Mouse (Mus musculus) duodenum, adult 2 months (tissue): ENCODE results near the gene Rdh12. TPM values are rescaled to one million over a fixed set of nuclear protein-coding genes. Genes with fewer than 3 reads are reported as not detected.

Experiments
- polyA plus RNA-seq: library from polyadenylated mRNA; depleted of rRNA; stranded (reverse); fragments of >200 nt; gene quantifications from 2 replicates; pipeline ENCODE4 v1.2.3, GENCODE M21; 2012; ENCODE audit warnings: low replicate concordance; rRNA removed

Gene Rdh12
- polyA plus RNA-seq = 0.41 and 0.44 TPM in 2 replicates

GRCm38 (mm10) chr12:79208703-79209464, at the start of gene Rdh12:
TSS of gene Rdh12 (plus strand) at chr12:79208914.

GRCm38 (mm10) chr12:79172019-79172941, 36.4 kb upstream of the Rdh12 start, which contains the start of gene Vti1b:
TSS of gene Vti1b (minus strand) at chr12:79172667.

GRCm38 (mm10) chr12:79192193-79192592, 16.5 kb upstream of the Rdh12 start, which contains the start of gene Rdh11:
TSS of gene Rdh11 (minus strand) at chr12:79192293.

Other genes starting within 250 kb of the Rdh12 start
- gene Tmem229b, start 201.3 kb upstream of the Rdh12 start, polyA plus RNA-seq = 8.3 and 9.2 TPM in 2 replicates
- gene Plekhh1, start 179.8 kb upstream of the Rdh12 start, polyA plus RNA-seq = 12.2 and 13.3 TPM in 2 replicates
- gene Pigh, start 119.3 kb upstream of the Rdh12 start, polyA plus RNA-seq = 7.2 and 11.0 TPM in 2 replicates
- 136 and 163 TPM in 2 replicates for gene Arg2, start 78.1 kb upstream of the Rdh12 start, polyA plus RNA-seq
- gene Vti1b, start 36.2 kb upstream of the Rdh12 start, polyA plus RNA-seq = 33.8 and 46.6 TPM in 2 replicates
- 6.6 and 7.2 TPM in 2 replicates for gene Rdh11, start 16.6 kb upstream of the Rdh12 start, polyA plus RNA-seq
- 7.0 and 7.3 TPM in 2 replicates for gene Zfyve26, start 87.4 kb downstream of the Rdh12 start, polyA plus RNA-seq
- 0.32 TPM in 1 of 2 replicates, not detected in the other for gene Rad51b, start 88.4 kb downstream of the Rdh12 start, polyA plus RNA-seq